15 mouse cellular contexts compared by ENCODE assay signal in the genomic region with DNA sequence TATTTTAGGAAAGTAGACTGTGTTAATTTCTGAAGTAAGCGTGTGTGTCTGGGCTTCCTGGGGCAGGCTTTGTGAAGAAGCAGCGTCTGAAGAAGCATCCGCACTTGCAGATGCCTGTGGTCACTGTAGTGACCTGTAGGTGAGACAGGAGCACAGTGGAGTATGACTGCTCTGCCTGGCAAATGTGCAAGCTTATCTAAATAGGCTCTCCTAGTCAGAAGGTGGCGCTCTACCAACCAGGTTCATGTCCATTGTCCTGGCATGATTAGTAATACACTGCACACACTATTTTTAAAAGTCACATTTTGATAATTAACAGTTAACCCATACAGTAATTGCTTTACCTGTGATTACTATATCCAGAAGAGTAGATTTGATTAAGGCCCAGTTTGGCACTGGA.
DNase-seq lines count a peak whose midpoint lies in the region; ATAC-seq and TF ChIP-seq lines count a peak whose summit lies in the region.
"Had no signal": no experiment of that assay in that cellular context is flagged by ENCODE, and none has a peak within 500 bp of the region (broad histone marks: within the 10 kb centered on the region; RNA-seq: fewer than 3 reads in every experiment).

No protein-coding gene starts in this region.

- TF ChIP-seq EP300 in ES-Bruce4 (IDR thresholded peaks at IDR 0.05; ENCODE audit: insufficient read depth, low read depth, low read length): no peak

- intact Hi-C loops in left cerebral cortex, postnatal 14 days (cut with DNase I): no loop called here

- H3K4me3 ChIP-seq in ES-Bruce4 (ENCODE audit: low read depth, low read length): no peak overlapping the region
- H3K4me3 ChIP-seq: embryonic facial prominence, embryonic 13.5 days; hindbrain, embryonic 13.5 days; midbrain, embryonic 13.5 days had no signal

- no peak overlapping the region for H3K27ac ChIP-seq in ES-Bruce4 (ENCODE audit: insufficient read depth, low read length)
- H3K27ac ChIP-seq: embryonic facial prominence, embryonic 13.5 days; hindbrain, embryonic 13.5 days; midbrain, embryonic 13.5 days had no signal

- H3K9me3 ChIP-seq in ES-Bruce4 (replicated peaks; ENCODE audit: control insufficient read depth, insufficient read depth, low read length, poor library complexity, severe bottlenecking): no peaks in the 10 kb centered on the region
- H3K9me3 ChIP-seq: embryonic facial prominence, embryonic 13.5 days; hindbrain, embryonic 13.5 days; midbrain, embryonic 13.5 days had no signal

- H3K9ac ChIP-seq in ES-Bruce4 (ENCODE audit: low read depth, poor library complexity, severe bottlenecking): no peak overlapping the region
- H3K9ac ChIP-seq: embryonic facial prominence, embryonic 13.5 days; hindbrain, embryonic 13.5 days; midbrain, embryonic 13.5 days had no signal

- no peaks in the 10 kb centered on the region for H3K4me1 ChIP-seq in ES-Bruce4 (ENCODE audit: control insufficient read depth, insufficient read depth, low read length)
- H3K4me1 ChIP-seq: embryonic facial prominence, embryonic 13.5 days; hindbrain, embryonic 13.5 days; midbrain, embryonic 13.5 days had no signal

- no peaks in the 10 kb centered on the region for H3K27me3 ChIP-seq in ES-Bruce4 (ENCODE audit: control insufficient read depth, insufficient read depth, low read length, poor library complexity, severe bottlenecking)
- H3K27me3 ChIP-seq: embryonic facial prominence, embryonic 13.5 days; hindbrain, embryonic 13.5 days; midbrain, embryonic 13.5 days had no signal

- peak; percentile 49 for TF ChIP-seq CTCF in ES-Bruce4 (IDR thresholded peaks at IDR 0.05; ENCODE audit: low read depth, low read length)

- no peak for ATAC-seq in CD4-positive, CD25-positive, alpha-beta regulatory T cell, adult 4 months
- no peak for ATAC-seq in inflammation-experienced regulatory T-cells, adult 6 months
- ATAC-seq: activated CD4-positive, CD25-positive, alpha-beta regulatory T cell, adult 4 months; forebrain, embryonic 16.5 days; midbrain, embryonic 13.5 days had no signal

- no peaks in the 10 kb centered on the region; the same call in 1 of the 2 replicates for H3K36me3 ChIP-seq in ES-Bruce4 (ENCODE audit: control insufficient read depth, insufficient read depth, low read length, poor library complexity, severe bottlenecking)

- DNase-seq in CD4-positive, CD25-positive, alpha-beta regulatory T cell, adult 2 months (ENCODE audit: low read depth, low spot score): peak; percentile 9
- peak; percentile 17 for DNase-seq in kidney, postnatal 10 days
- DNase-seq in kidney, postnatal 14 days: no peak
- DNase-seq in embryo, embryonic 11 days: peak; percentile 6
- DNase-seq in left cerebral cortex, postnatal 14 days (ENCODE audit: low spot score in 2 of 2): no peak
- DNase-seq: cerebellum, adult 11-12 months; layer of hippocampus, adult 9-11 months had no signal

- no peak for TF ChIP-seq POLR2A in ES-Bruce4 (IDR thresholded peaks at IDR 0.05; ENCODE audit: insufficient read depth, low read length)

Comparison
In these comparisons a context has a peak if more than half of its experiments do, and no peak if none do; other contexts are left out.
1. DNase-seq: peak in CD4-positive, CD25-positive, alpha-beta regulatory T cell, adult 2 months (single experiment), kidney, postnatal 10 days (single experiment) and embryo, embryonic 11 days (single experiment); none in kidney, postnatal 14 days (single experiment) and left cerebral cortex, postnatal 14 days (0 of 2).